Mouse (Mus musculus) v-Abl transformed pro-B cells (cell line): ENCODE measurements at regions not wholly inside any gene's neighbourhood (a gene's known extent, or its start where the extent isn't known, plus 50 kb on each side); places are given as distances from the start of the nearest gene placed in this dataset.

Experiments
- in situ Hi-C, 2 experiments: fragments of 400-800 bp; cut with MboI; formaldehyde crosslinking; loops; one replicate each; pipeline ENCODE4 v1.15.1; 2025; ENCODE audit not compliant: unreplicated experiment in 2 of 2

DNA sequence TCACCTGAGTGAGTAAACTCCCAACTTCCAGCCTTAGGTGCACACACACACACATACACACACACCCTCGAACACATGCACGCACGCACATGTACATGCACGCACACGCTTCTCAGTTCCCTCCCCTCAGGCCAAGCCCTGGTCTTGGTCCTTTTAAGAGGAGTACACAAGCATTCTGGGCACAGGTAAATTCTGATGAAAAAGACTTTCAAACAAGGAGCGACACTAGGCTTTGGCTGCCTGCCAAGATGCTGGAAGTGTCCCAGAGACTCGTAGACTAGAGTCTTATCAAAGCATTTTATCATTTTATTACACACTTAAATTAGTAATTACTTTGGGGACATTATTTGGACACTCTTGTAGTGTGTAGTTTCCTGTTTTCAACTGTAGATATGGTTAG, 278.6 kb upstream of the Atp11b start:
- in situ Hi-C loops: no loop called here

DNA sequence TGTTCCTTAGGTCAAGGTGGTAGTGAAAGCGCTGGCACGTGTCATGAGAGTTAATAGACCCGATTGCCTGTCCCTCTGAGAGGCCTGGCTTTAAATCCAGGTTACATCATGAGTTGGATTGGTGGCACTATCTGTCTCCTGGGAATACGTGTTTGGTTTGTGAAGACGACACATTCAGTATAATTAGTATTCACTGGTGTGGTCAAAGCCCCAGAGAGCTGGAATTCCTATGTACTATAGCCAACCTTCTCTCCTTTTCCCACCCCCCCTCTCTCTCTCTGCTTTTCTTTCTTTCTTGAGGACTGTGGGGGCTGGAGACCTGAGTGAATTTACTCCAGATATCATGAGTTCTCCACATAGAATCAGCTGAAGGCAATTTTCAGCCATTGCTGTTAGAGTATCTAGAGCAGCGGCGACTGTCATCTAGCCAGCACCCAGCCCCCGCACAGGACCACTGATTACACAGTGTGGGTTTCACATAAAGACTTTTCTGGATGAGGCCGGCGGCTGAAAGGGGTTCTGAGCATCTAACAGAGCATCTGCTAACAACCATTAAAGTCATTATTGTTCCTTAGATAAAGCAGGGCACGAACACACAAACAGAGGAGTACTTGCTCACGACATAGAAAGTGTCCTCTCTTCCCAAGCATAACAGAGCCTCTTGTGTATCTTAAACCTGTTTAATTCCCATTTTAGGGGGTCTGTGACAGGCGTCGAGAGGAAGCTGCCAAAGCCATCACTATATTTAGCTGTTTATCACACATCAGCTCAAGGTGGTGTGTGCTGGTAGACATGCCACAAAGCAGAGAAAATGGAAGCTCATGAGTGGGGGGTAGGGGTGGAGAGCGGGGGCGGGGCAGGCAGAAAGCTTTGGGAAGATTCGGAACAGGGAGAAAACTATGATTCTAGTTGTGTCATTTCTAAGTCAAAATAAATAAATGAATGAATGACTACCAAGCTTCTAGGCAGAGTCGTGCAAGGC, 272.9 kb upstream of the Atp11b start:
- in situ Hi-C loops: loop anchor here (5.0 kb wide), 1 partner anchor 1524 kb away; no protein-coding TSS in a partner anchor

- in situ Hi-C loops: loop anchor here (5.0 kb wide), 1 partner anchor 1525 kb away; no protein-coding TSS in a partner anchor
Measured at GRCm38 (mm10) chr3:35481841-35482240, 272.1 kb upstream of the Atp11b start.

DNA sequence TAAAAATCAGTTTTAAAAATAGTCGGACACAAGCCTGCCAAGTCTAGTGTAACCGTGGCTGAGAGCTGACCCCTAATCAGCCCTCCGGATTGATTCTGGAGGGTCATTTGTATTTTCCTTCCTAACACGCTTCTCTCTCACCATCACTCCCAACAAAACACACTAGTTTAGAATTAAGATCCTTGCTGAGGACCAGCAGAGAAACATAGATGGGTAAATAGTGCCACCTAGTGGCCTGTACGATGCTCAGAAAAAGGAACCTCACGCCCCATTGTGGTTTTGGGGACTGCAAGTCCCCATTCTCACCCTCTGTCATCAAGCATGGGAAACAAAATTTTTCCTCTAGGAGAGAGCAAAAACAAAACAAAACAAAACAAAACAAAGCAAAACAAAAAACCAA, 271.6 kb upstream of the Atp11b start:
- in situ Hi-C loops: loop anchor here (5.0 kb wide), 1 partner anchor 1525 kb away; no protein-coding TSS in a partner anchor

DNA sequence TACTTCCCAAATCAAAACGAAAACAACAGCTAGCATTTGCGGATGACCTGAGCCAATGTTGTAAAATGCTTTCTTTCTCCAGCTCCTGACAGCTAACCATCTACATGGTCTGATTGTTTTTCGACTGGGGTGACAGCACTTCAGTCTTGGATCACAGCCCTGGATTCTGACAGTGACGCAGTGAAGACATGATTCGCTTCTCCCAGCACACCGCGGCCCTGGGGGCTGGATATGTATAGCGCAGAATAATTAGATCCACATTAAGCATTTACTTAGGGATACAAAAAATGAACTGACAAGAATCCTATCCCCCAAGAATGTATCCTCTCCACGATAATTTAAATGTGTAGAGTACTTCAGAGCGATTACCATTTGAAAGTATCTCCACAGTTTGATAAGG, 271.1 kb upstream of the Atp11b start:
- in situ Hi-C loops: loop anchor here (5.0 kb wide), 1 partner anchor 1525 kb away; no protein-coding TSS in a partner anchor

- in situ Hi-C loops: no loop called here
Measured at GRCm38 (mm10) chr3:35496027-35496824, 257.7 kb upstream of the Atp11b start.

DNA sequence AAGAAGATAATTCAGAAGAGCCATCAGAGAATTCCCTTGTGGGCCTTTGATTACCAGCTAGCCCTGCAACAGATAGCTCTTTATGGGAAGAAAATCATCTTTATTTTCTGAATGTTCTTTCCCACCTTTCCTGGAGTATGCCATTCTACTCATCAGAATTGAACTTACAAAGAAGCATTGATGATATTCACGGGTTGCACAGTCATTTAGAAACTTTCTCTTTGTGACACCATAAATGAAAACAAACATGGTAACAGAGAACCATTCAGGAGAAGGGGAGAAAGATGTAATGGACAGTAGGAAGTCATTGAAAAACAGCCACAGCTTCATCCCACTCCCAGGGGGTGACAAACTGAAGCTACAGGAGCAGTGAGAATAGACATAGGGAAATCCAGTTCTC, 243.6 kb upstream of the Atp11b start:
- in situ Hi-C loops: no loop called here

DNA sequence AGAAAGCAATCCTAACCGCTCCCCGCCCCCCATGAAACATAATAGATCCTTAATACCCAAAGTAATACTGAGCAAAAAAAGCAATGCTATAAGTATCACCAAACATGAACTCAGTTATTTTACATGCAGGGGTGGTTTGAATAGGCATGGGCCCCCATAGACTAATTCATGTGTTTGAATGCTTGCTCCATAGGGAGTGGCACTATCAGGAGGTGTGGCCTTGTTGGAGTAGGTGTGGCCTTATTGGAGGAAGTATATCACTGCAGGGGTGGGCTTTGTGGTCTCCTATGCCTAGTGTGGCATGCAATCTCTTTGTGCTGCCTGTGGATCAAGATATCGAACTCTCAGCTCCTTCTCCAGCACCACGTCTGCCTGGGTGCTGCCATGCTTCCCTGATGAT, 237.4 kb upstream of the Atp11b start:
- in situ Hi-C loops: no loop called here

DNA sequence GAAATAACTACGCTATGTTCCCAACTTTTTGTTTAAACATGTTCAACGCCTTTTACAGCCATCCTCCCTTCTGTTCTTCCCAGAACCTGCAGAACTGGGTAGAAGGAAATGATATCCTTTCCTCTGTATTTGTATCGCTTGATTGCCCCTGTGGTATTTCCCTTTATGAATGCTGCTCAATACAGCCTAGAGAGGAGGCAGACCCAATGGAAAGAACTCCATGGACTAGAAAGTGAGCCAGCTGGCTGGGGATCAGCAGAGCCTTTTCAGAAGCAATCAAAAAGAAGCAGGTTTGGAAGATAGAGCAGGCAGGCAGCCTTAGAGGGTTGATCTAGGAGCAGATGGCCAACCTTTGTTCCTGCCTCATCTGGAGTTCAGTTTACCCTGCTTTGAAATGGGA, 233.8 kb upstream of the Atp11b start:
- in situ Hi-C loops: no loop called here

DNA sequence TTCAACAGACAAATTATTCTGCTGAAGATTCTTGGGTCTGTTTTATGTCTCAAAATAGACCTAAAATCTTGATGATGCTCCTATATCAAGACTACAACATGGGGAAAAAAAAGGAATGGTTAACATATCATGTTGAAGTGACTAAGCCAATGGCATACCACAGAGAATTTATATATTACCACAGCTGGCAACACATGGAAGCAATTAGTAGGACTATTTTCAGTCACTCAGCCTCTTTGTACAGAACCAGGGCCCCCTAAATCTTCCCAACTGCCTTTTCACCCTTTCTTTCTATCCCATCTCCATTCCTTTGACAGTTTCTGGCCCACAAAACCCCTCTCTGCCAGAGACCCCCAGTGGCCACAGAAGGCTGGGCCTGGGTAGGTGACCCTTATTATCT, 206.2 kb upstream of the Atp11b start:
- in situ Hi-C loops: no loop called here

GRCm38 (mm10) chr3:35551791-35552190, 202.1 kb upstream of the Atp11b start:
- in situ Hi-C loops: no loop called here

DNA sequence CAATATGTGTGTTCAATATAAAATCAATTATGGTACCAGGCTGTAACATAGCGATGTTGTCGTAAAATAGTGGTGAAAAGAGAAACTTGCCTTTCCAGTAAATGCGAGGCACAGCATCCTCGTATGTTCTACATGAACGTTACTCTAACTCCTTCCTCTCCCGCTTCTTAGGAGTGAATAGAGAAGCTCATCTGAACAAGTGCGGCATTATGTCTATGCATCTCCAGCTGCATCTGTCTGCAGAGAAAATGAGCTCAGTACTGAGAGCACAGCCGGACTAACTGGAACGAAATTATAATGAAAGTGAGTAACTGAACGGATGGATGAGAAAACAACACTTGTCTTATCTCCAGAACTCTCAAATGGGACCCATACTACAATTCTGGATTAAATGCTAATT, 193.5 kb upstream of the Atp11b start:
- in situ Hi-C loops: no loop called here

- in situ Hi-C loops: no loop called here
Measured at GRCm38 (mm10) chr3:35574402-35574801, 179.5 kb upstream of the Atp11b start.
